Mouse (Mus musculus) lung, postnatal 36 days (tissue): Measurements from ENCODE around the gene Slc16a10.
A peak's percentile ranks its signal among the peaks of the same experiment; 100 is the strongest.

Source experiments
- DNase-seq: peaks from one replicate; pipeline ENCODE4 v3.0.0; 2022; ENCODE audit warnings: mixed read lengths

Gene Slc16a10

DNA sequence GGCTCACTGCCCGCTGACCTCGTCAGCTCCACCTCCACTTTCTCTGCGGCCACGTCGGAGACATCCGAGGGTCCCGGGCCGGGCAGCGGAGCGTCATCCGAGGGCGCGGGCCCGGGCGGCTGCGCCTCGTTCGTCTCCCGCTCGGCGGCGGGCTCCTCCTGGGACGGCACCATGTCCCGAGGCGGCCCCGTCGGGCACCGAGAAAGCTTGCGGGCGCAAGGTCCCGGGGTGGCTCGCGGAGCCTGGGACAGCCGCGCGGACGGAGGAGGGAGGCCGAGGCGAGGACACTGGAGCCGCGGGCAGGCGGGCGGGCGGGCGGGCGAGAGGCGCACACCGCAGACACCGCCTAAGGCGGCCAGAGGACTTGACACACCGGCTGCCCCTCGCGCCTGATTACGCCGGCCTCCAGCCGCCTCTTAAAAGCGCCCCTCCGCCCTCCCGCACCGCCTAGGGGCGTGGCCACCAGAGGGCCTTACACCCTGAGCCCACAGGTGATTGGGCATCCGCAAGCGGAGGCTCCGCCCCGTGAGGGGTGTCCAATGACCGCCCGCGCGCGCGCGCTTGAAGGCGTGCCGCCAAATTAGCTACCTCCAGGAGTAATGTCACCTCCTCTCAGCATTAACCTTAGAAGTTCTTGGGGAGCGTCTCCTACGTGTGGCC, at the start of gene Slc16a10:
Gene Slc16a10 (minus strand): TSS at position 395 of the 660 bp plus-strand sequence.
- DNase-seq, result peak; percentile 96

- no peak for DNase-seq
Measured at GRCm38 (mm10) chr10:40191338-40191979, 49.4 kb upstream of the Slc16a10 start.

- no peak for DNase-seq
Measured at GRCm38 (mm10) chr10:40190871-40191270, 48.8 kb upstream of the Slc16a10 start.

- DNase-seq, result no peak
Measured at GRCm38 (mm10) chr10:40189689-40190088, 47.6 kb upstream of the Slc16a10 start.

- DNase-seq, result peak; percentile 20
Measured at GRCm38 (mm10) chr10:40188831-40189230, 46.8 kb upstream of the Slc16a10 start.

- DNase-seq, result no peak
Measured at GRCm38 (mm10) chr10:40185956-40186355, 43.9 kb upstream of the Slc16a10 start.

GRCm38 (mm10) chr10:40180011-40180410, 38.0 kb upstream of the Slc16a10 start:
- no peak for DNase-seq

GRCm38 (mm10) chr10:40179142-40179541, 37.1 kb upstream of the Slc16a10 start:
- no peak for DNase-seq

DNA sequence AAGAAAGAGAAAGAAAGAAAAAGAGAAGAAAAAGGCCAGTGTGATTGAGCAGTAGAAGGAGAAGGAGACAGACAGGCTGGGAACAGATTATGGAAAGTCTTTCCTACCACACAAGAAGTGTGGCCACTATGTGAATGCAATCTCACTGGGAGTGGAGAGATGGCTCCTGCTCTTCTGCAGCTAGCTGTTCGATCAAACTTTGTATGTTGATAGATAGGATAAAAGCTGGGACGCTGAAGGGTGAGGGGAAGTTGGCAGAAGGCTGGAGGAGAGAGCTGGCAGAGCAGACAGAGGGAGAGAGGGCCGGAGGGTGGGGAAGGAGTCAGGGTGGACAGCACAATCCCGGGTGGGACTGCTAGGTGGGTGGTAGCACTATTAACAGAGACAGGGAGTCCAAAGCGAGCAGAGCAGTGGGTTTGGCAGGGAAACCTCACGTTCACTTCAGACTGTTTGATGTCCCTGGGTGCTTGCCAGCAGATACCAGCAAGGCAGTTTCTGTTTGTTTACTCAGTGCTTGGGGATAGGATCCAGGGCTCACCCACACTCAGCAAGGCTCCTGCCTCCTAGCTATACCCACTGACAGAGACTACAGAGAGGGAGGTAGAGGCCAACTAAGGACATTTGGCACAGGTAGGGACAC, 35.4 kb upstream of the Slc16a10 start:
- DNase-seq, result peak; percentile 83

GRCm38 (mm10) chr10:40172136-40172535, 30.1 kb upstream of the Slc16a10 start:
- no peak for DNase-seq

- DNase-seq, result no peak
Measured at GRCm38 (mm10) chr10:40171211-40171610, 29.2 kb upstream of the Slc16a10 start.

GRCm38 (mm10) chr10:40170141-40170558, 28.1 kb upstream of the Slc16a10 start:
- no peak for DNase-seq

GRCm38 (mm10) chr10:40169566-40169965, 27.5 kb upstream of the Slc16a10 start:
- DNase-seq, result no peak

- DNase-seq, result no peak
Measured at GRCm38 (mm10) chr10:40169088-40169487, 27.0 kb upstream of the Slc16a10 start.

DNA sequence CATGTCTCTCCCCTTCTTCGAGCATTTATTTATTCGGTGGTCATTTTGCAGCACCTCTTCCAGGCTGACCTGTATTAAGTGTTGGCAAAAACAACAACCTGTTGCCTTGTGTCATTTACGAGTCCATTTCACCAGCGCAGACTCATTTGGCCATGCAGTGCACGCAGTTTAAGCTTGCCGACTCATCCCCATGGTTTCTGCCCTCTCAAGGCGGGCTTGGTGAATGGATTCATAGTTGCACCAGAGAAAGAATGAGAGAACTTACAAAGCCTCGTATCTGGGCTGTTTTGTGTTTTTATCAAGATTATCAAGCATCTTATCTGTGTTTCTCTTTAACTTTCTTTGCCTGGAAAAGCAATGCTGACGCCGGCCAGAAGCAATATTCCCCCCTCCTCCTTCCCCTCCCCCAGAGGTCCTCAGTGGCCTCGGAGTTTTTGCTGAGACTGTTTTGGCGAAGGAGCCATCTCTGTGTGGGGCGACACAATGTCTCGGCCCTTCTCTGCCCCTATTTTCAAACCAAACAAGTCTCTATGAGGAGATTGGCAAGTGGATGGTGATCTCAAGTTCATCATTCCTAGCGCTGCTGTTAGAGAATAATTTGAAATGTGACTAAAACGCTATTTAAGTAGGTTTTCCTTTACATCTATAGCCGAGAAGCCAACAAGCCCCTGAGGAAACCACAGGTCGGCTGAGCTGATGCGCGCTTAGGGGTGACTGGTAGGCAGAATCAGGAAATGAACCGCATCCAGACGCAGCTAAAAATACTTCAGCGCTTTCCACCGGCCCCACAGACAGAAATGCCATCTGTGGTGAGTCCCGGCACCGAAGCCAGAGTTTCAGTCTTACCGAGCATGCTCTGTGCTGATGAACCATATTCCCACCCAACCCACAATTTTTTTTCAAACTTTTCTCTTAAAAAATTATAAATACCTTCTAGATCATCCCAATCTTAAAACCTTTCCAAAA, 22.6 kb upstream of the Slc16a10 start:
- DNase-seq, result peak; percentile 15

DNA sequence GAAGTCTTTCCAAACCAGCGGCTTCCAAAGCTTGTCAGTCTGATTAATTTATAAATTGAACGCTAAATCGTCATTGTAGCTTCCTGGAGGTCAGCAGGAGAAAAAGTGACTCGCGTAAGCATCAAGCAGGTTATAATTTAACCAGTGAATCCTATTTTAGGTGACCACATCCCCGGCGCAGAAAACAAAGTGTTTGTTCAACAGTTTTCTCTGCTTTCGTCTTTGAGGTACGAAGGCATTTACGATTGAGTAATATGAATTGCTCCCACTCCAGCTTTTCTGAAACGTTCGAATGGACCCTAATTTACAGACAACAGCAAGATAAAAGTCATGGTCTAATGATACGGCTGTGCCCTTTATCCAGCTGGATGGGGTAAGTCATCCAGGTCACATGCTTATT, 21.9 kb upstream of the Slc16a10 start:
- DNase-seq, result no peak

DNA sequence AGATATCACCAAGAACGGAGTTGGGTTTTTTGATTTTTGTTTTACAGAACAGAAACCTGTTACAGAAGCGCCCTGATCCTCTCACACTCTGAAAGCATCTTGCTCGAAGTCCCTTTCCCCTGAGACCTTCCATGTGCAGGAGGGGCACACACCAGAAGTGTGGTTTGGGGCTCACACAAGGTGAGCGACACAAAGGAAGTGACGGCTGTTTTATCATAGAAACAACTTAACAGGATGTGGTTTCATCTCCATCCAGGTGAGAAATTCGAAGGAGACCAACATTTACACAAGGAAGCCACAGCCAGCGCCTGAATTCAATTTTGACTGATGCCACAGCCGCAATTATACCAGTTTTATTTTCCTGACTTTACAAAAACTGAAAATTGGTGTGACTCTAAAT, 21.3 kb upstream of the Slc16a10 start:
- peak; percentile 15 for DNase-seq

DNA sequence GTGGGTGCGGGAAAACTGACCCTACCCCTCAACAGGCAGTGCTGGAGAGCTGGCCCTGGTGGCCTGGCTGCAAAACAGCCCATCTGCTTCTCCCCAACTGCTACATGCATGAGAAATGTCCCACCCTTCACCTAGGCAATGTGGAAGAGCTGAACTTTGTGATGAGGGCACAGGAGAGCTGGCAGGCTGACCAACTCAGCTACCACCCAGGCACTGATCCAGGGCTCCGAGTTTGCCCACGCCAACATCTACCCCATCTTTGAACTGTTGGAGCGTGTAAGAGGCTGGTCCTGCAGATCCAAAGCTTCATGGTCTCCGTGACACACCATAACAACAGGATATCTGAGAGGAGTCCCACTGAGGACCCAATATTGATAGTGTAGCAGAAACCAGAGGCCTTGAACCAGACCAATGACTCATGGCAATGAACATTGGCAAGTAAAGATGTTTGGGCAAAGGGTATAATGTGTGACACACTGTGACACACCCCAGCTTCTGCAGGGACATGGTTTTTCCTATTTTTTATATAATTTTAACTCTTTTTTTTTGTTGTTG, 19.7 kb upstream of the Slc16a10 start:
- no peak for DNase-seq

GRCm38 (mm10) chr10:40161236-40161635, 19.2 kb upstream of the Slc16a10 start:
- DNase-seq, result no peak

DNA sequence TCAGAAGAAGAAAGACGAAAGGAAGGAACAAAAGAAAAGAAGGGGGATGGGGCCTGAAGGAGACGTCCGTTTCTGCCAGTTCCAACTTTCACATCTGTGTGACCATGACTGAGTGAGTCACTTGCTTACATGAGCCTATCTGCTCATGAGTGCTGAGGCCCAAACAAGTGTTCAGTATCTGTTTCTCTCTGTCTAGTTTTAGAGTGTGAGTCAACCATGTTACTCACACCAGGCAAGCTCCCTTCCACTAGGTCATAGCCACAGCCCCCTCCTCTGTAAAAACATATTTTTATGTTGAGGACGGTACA, 10.4 kb upstream of the Slc16a10 start:
- DNase-seq, result no peak

GRCm38 (mm10) chr10:40151852-40152549, 9.9 kb upstream of the Slc16a10 start:
- DNase-seq, result no peak

DNA sequence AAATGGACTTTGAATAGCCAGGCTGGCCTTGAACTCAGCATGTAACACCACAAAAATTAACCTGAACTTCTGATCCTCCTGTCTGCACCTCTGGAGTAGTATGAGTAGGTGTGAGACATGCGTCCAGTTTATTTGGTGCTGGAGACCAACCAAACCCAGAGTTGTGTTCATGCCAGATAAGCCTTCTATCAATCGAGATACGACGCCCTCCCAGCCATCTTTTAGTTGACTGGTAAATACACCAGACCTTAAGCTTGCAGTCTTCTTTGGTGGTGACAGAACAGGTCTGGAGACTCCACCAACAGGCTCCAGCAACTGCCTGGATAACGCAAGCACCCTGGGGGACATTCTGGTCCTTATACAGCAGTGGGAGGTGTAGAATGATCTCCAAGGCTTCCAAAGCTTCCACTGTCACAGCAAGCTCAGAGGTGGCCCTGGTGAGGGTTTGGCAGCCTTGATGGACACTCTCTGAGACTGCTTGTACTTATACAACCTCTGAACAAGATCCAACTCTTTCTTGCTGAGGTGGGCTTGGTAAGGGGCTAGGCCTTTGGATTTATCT, 7.6 kb upstream of the Slc16a10 start:
- DNase-seq, result no peak
